10 mouse cellular contexts compared by ENCODE assay signal in genomic region chr14:121164866-121165265, GRCm38 (mm10).
DNase-seq lines count a peak whose midpoint lies in the region; ATAC-seq and TF ChIP-seq lines count a peak whose summit lies in the region.
"Had no signal": no experiment of that assay in that cellular context is flagged by ENCODE, and none has a peak within 500 bp of the region (broad histone marks: within the 10 kb centered on the region; RNA-seq: fewer than 3 reads in every experiment).

No protein-coding gene starts in this region.

- WGBS in forebrain, embryonic 15.5 days, result 98% methylated on average over 1 of the region's 1 CpGs
- 96% methylated on average over 1 of the region's 1 CpGs for WGBS in forebrain, embryonic 10.5 days
- 75% methylated on average over 1 of the region's 1 CpGs for WGBS in heart, postnatal 0 days

- TF ChIP-seq CTCF in layer of hippocampus, adult 2 months (conservative IDR thresholded peaks at IDR 0.05), result no peak
- TF ChIP-seq CTCF in heart, postnatal 0 days (IDR thresholded peaks at IDR 0.05; ENCODE audit: low read depth), result no peak

- intact Hi-C loops in left cerebral cortex, postnatal 14 days (cut with DNase I), result no loop called here

- peaks cover 28% of the 10 kb centered on the region for H3K4me1 ChIP-seq in forebrain, embryonic 15.5 days
- peaks cover 14% of the 10 kb centered on the region for H3K4me1 ChIP-seq in forebrain, embryonic 10.5 days
- peaks cover 6% of the 10 kb centered on the region; the same call in 1 of the 2 replicates for H3K4me1 ChIP-seq in heart, postnatal 0 days (ENCODE audit: control insufficient read depth, insufficient read depth)

- no peak overlapping the region for H3K4me2 ChIP-seq in forebrain, embryonic 15.5 days (replicated peaks)
- H3K4me2 ChIP-seq in heart, postnatal 0 days (ENCODE audit: low read depth, low read length), result no peak overlapping the region

- H3K4me3 ChIP-seq in forebrain, embryonic 15.5 days, result no peak overlapping the region
- no peak overlapping the region for H3K4me3 ChIP-seq in forebrain, embryonic 10.5 days
- H3K4me3 ChIP-seq in layer of hippocampus, adult 2 months, result no peak overlapping the region
- H3K4me3 ChIP-seq in heart, postnatal 0 days (ENCODE audit: low read depth, low read length), result no peak overlapping the region

- no peak overlapping the region for H3K9ac ChIP-seq in forebrain, embryonic 15.5 days (replicated peaks)
- H3K9ac ChIP-seq in heart, postnatal 0 days (replicated peaks; ENCODE audit: low read depth, low read length), result no peak overlapping the region

- H3K9me3 ChIP-seq in forebrain, embryonic 15.5 days, result no peaks in the 10 kb centered on the region
- no peaks in the 10 kb centered on the region for H3K9me3 ChIP-seq in forebrain, embryonic 10.5 days
- no peaks in the 10 kb centered on the region for H3K9me3 ChIP-seq in heart, postnatal 0 days (replicated peaks; ENCODE audit: control insufficient read depth, low read length)

- ATAC-seq in forebrain, embryonic 15.5 days (replicated peaks), result no peak
- peak; percentile 75 for ATAC-seq in CD4-positive, CD25-positive, alpha-beta regulatory T cell, adult 4 months
- ATAC-seq in heart, postnatal 0 days (ENCODE audit: insufficient read depth, low read depth), result peak; percentile 55

- DNase-seq in forebrain, embryonic 10.5 days (ENCODE audit: extremely low spot score, low spot score), result no peak
- no peak for DNase-seq in layer of hippocampus, adult 2 months (ENCODE audit: low spot score in 2 of 2)
- DNase-seq in layer of hippocampus, adult 8-10 months (ENCODE audit: low spot score in 2 of 2), result no peak
- no peak for DNase-seq in heart, postnatal 0 days (ENCODE audit: low spot score)
- no peak for DNase-seq in adrenal gland, adult 8-10 months
- no peak for DNase-seq in left cerebral cortex, postnatal 14 days (ENCODE audit: low spot score in 2 of 2)
- DNase-seq: cerebellum, adult 9-11 months; thymus, postnatal 36 days had no signal

- TF ChIP-seq EP300 in heart, postnatal 0 days (IDR thresholded peaks at IDR 0.05; ENCODE audit: low read depth), result no peak

- peak overlapping the region; percentile 20 for H3K27ac ChIP-seq in forebrain, embryonic 15.5 days (replicated peaks)
- no peak overlapping the region for H3K27ac ChIP-seq in forebrain, embryonic 10.5 days
- H3K27ac ChIP-seq in layer of hippocampus, adult 2 months, result peak overlapping the region; percentile 36; the same call in 1 of the 2 replicates
- peak overlapping the region; percentile 67 for H3K27ac ChIP-seq in heart, postnatal 0 days (ENCODE audit: low read depth)

- H3K36me3 ChIP-seq in forebrain, embryonic 15.5 days, result no peaks in the 10 kb centered on the region
- 0 out of 2 replicates have a peak, but pooled peaks cover 2% of the 10 kb centered on the region for H3K36me3 ChIP-seq in forebrain, embryonic 10.5 days (replicated peaks)
- H3K36me3 ChIP-seq in heart, postnatal 0 days (replicated peaks; ENCODE audit: control insufficient read depth, insufficient read depth, low read length), result peaks cover 5% of the 10 kb centered on the region; the same call in 1 of the 2 replicates

- no peaks in the 10 kb centered on the region for H3K27me3 ChIP-seq in forebrain, embryonic 15.5 days
- no peaks in the 10 kb centered on the region for H3K27me3 ChIP-seq in forebrain, embryonic 10.5 days (ENCODE audit: poor library complexity, severe bottlenecking)
- H3K27me3 ChIP-seq in heart, postnatal 0 days (ENCODE audit: control insufficient read depth, insufficient read depth, low read length), result no peaks in the 10 kb centered on the region
